Mouse (Mus musculus): ENCODE measurements around the gene Frmd8.

DNA sequence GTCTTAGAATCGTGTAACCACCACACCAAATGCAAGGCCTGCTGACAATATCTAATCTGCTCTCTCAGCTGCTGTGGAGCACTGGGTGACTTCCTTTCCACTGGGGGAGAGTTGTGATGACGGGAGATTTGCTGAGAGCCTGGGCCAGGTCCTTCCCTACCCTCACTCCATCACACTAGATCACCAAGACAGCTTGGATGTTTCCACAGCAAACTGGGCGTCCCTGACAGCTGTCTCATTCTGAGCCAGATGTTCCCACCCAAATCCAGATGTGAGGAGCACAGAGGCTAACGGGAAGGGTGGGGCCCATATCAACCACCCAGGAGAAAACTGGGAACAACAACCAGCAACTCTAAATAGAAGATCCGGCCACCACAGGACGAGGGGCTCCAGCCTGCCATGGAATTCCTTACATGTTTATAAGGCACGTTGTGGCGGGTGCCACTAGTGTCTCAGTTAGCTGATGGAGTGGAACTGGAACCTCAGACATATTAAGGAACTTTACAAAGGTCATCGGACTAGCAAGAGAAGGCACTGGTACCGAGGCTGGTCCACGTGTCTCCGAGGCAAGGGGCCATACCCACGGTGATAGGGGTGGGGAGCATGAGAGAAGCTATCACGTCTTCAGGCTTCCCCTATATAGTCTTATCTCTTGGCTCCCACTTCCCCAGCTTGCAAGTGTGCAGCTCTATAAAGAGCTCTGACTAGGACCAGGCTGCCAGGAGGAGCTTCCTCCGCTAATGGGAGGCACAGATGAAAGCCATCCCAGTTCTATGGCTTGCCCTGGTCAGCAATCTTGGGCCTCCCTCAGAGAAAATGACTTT, 47.3 kb upstream of the Frmd8 start:
- TF ChIP-seq POLR2A (IDR thresholded peaks at IDR 0.05; ENCODE audit: extremely low read depth, insufficient read depth, low read length) = no peak
- TF ChIP-seq CTCF (IDR thresholded peaks at IDR 0.05; ENCODE audit: low read depth, low read length) = no peak

All from liver, adult 2 months (tissue).